Mouse (Mus musculus): ENCODE measurements at regions not wholly inside any gene's neighbourhood (a gene's known extent, or its start where the extent isn't known, plus 50 kb on each side); places are given as distances from the start of the nearest gene placed in this dataset.

DNA sequence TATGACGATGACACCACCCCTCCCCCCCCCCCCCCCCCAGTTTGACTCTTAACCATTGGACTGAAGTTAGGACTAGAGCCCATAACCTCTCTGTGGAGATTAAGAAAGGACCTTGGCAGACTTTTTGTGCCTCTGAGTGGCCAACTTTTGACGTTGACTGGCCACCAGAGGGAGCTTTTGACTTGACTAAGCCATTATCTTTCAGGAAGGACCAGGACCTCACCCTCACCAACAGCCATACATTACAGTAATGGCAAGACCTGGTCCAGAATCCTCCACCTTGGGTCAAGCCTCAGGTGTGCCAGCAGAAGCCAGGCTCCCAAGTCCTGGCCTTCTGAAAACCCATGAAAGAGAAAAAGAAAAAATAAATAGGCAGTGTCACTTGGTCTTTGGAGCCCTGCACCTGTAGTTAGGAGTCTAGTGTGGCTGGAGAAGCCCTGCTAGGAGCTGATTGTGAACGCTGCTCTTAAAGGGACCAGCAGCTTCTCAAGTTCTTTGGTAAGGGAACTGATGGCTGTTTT, 90.3 kb upstream of the Plcl2 start:
- TF ChIP-seq CTCF (IDR thresholded peaks at IDR 0.05; ENCODE audit: borderline replicate concordance, control insufficient read depth, extremely low read depth, insufficient read depth, low read length, poor library complexity) (no peak), POLR2A (IDR thresholded peaks at IDR 0.05; ENCODE audit: control insufficient read depth, extremely low read depth, insufficient read depth, low read length, poor library complexity) (no peak)
